15 mouse cellular contexts compared by ENCODE assay signal in genomic region chr9:87115456-87115931, GRCm38 (mm10). TPM values are rescaled to one million over a fixed set of nuclear protein-coding genes. Genes with fewer than 3 reads are reported as not detected.
A peak's percentile ranks its signal among the peaks of the same experiment; 100 is the strongest.
DNase-seq lines count a peak whose midpoint lies in the region; ATAC-seq and TF ChIP-seq lines count a peak whose summit lies in the region.
"Had no signal": no experiment of that assay in that cellular context is flagged by ENCODE, and none has a peak within 500 bp of the region (broad histone marks: within the 10 kb centered on the region; RNA-seq: fewer than 3 reads in every experiment).

No protein-coding gene starts in this region.

- no peak for TF ChIP-seq POLR2A in brain, embryonic 14.5 days (IDR thresholded peaks at IDR 0.05; ENCODE audit: borderline replicate concordance, extremely low read depth, insufficient read depth, insufficient read length, poor library complexity, severe bottlenecking)

- no peak overlapping the region for H3K4me3 ChIP-seq in layer of hippocampus, adult 2 months
- H3K4me3 ChIP-seq in hindbrain, embryonic 15.5 days: no peak overlapping the region
- no peak overlapping the region for H3K4me3 ChIP-seq in midbrain, postnatal 0 days (ENCODE audit: low read depth, low read length)
- H3K4me3 ChIP-seq: limb, embryonic 15.5 days had no signal

- H3K27me3 ChIP-seq in hindbrain, embryonic 15.5 days: no peaks in the 10 kb centered on the region
- H3K27me3 ChIP-seq in midbrain, postnatal 0 days (ENCODE audit: insufficient read depth, low read length): no peaks in the 10 kb centered on the region
- H3K27me3 ChIP-seq: limb, embryonic 15.5 days had no signal

- peaks cover 20% of the 10 kb centered on the region for H3K4me1 ChIP-seq in hindbrain, embryonic 15.5 days (replicated peaks)
- peaks cover 13% of the 10 kb centered on the region; the same call in 1 of the 2 replicates for H3K4me1 ChIP-seq in midbrain, postnatal 0 days (ENCODE audit: insufficient read depth, low read length)
- H3K4me1 ChIP-seq: limb, embryonic 15.5 days had no signal

- no peak overlapping the region for H3K9ac ChIP-seq in hindbrain, embryonic 15.5 days
- 0 out of 2 replicates have a peak overlapping the region, but pooled peaks have one; percentile 19 for H3K9ac ChIP-seq in midbrain, postnatal 0 days (replicated peaks; ENCODE audit: low read length, poor library complexity, severe bottlenecking)
- H3K9ac ChIP-seq: limb, embryonic 15.5 days had no signal

- H3K4me2 ChIP-seq in hindbrain, embryonic 15.5 days: peak overlapping the region; percentile 12
- H3K4me2 ChIP-seq in midbrain, postnatal 0 days (ENCODE audit: low read depth, low read length, poor library complexity, severe bottlenecking): peak overlapping the region; percentile 18; the same call in 1 of the 2 replicates
- H3K4me2 ChIP-seq: limb, embryonic 15.5 days had no signal

- TF ChIP-seq CTCF in layer of hippocampus, adult 2 months (conservative IDR thresholded peaks at IDR 0.05): no peak
- TF ChIP-seq CTCF in brain, embryonic 14.5 days (IDR thresholded peaks at IDR 0.05; ENCODE audit: borderline replicate concordance, extremely low read depth, insufficient read depth, insufficient read length): no peak
- TF ChIP-seq CTCF in midbrain, postnatal 0 days (IDR thresholded peaks at IDR 0.05): no peak

- DNase-seq in layer of hippocampus, adult 2 months (ENCODE audit: low spot score in 2 of 2): peak in 1 of 2 experiments; percentile 30
- DNase-seq in layer of hippocampus, postnatal 36 days: no peak
- peak; percentile 85 for DNase-seq in brain, embryonic 14.5 days (ENCODE audit: low read depth)
- peak; percentile 69 for DNase-seq in midbrain, postnatal 0 days (ENCODE audit: low spot score)
- no peak for DNase-seq in thymus, postnatal 0 days (ENCODE audit: low spot score)
- no peak for DNase-seq in adrenal gland, postnatal 36 days
- no peak for DNase-seq in spleen, postnatal 14 days (ENCODE audit: low spot score in 2 of 2)
- DNase-seq: cerebellum, postnatal 25 days; heart, adult 18-20 months; heart, postnatal 4 days; kidney, postnatal 25 days; lung, postnatal 14 days had no signal

- H3K9me3 ChIP-seq in hindbrain, embryonic 15.5 days: no peaks in the 10 kb centered on the region
- H3K9me3 ChIP-seq in midbrain, postnatal 0 days (ENCODE audit: low read length): no peaks in the 10 kb centered on the region
- H3K9me3 ChIP-seq: limb, embryonic 15.5 days had no signal

- H3K36me3 ChIP-seq in hindbrain, embryonic 15.5 days: no peaks in the 10 kb centered on the region
- H3K36me3 ChIP-seq in midbrain, postnatal 0 days (ENCODE audit: insufficient read depth, low read length): no peaks in the 10 kb centered on the region
- H3K36me3 ChIP-seq: limb, embryonic 15.5 days had no signal

- WGBS in hindbrain, embryonic 15.5 days: 17% methylated on average over 6 of the region's 6 CpGs
- 7% methylated on average over 6 of the region's 6 CpGs for WGBS in midbrain, postnatal 0 days

- peak overlapping the region; percentile 58 for H3K27ac ChIP-seq in layer of hippocampus, adult 2 months
- H3K27ac ChIP-seq in hindbrain, embryonic 15.5 days (replicated peaks): peak overlapping the region; percentile 79
- peak overlapping the region; percentile 86 for H3K27ac ChIP-seq in midbrain, postnatal 0 days (ENCODE audit: low read depth, low read length)
- H3K27ac ChIP-seq: limb, embryonic 15.5 days had no signal

- ATAC-seq in hindbrain, embryonic 15.5 days (ENCODE audit: low FRiP score, low read depth): peak; percentile 84
- peak; percentile 89 for ATAC-seq in midbrain, postnatal 0 days (ENCODE audit: low FRiP score)
- ATAC-seq: CD4-positive, CD25-positive, alpha-beta regulatory T cell, adult 4 months had no signal

RNA-seq across cellular contexts. Expression of gene Mrap2, which starts 28.6 kb away (rescaled TPM):
- total RNA-seq in layer of hippocampus, adult 2 months (2021): 1 to 10 TPM; 3.0 to 4.0 TPM
- 1 to 10 TPM; 2.5 to 4.2 TPM for total RNA-seq in layer of hippocampus, postnatal 36 days (2021)
- polyA plus RNA-seq in brain, embryonic 14.5 days (2012; rRNA removed): 0.54 and 0.92 TPM in 2 replicates
- 4.2 and 4.5 TPM in 2 replicates for polyA plus RNA-seq in hindbrain, embryonic 15.5 days (2015; fragmentation: Nextera tagmentation; extraction: Ambion mirVana)
- total RNA-seq in midbrain, postnatal 0 days (2014; rRNA removed): 3.7 and 4.3 TPM in 2 replicates
- polyA plus RNA-seq in midbrain, postnatal 0 days (2015; fragmentation: Nextera tagmentation; extraction: Ambion mirVana): 4.2 and 4.8 TPM in 2 replicates
- 0.05 and 0.21 TPM in 2 replicates for polyA plus RNA-seq in thymus, postnatal 0 days (2015; fragmentation: Nextera tagmentation; extraction: Ambion mirVana)
- total RNA-seq in adrenal gland, postnatal 36 days (2021): 1 to 10 TPM; 2.2 to 2.7 TPM

Comparison
In these comparisons a context has a peak if more than half of its experiments do, and no peak if none do; other contexts are left out.
1. DNase-seq: peak in brain, embryonic 14.5 days (single experiment) and midbrain, postnatal 0 days (single experiment); none in layer of hippocampus, postnatal 36 days (0 of 2), thymus, postnatal 0 days (single experiment), adrenal gland, postnatal 36 days (0 of 2) and spleen, postnatal 14 days (0 of 2).
2. Peak in every context shown above with its lines, with median percentiles within 50 percentile points of each other: H3K27ac ChIP-seq.